Mouse (Mus musculus): ENCODE results near the gene Lcor.

GRCm38 (mm10) chr19:41462166-41462735 is 20.2 kb upstream of the Lcor start:
- TF ChIP-seq POLR2A (IDR thresholded peaks at IDR 0.05; ENCODE audit: low read depth, low read length) (no peak), CTCF (IDR thresholded peaks at IDR 0.05; ENCODE audit: extremely low read depth, insufficient read length, insufficient replicate concordance, low read depth, low read length) (no peak)
